Mouse (Mus musculus): ENCODE measurements at regions not wholly inside any gene's neighbourhood (a gene's known extent, or its start where the extent isn't known, plus 50 kb on each side); places are given as distances from the start of the nearest gene placed in this dataset.

DNA sequence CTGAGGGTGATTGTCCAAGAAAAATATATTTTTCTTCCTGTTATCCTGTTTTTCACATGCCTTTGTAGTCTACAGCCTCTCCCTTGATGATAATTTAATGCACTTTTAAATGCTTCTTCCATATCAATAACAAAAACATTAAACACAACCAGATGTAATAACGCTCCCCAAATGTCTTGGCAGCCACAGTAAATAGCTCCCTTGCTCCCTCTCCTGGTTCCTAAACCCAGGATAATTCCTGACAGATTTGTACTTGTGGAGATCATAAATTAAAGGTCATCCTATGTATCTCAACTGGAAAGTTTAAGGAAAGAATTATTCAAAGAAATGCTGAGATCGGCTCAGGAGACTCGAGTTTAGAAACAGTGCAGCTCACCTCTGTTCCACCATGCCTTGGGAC lies 306.6 kb downstream of the Arl4a start:
- Histone ChIP-seq H3K36me3 (ENCODE audit: control insufficient read depth in 1 of 2, insufficient read depth in 2 of 2, low read length in 2 of 2) (no peaks in the 10 kb centered on the region), H3K79me2 (ENCODE audit: control insufficient read depth, insufficient read depth, low read length, poor library complexity) (no peaks in the 10 kb centered on the region)
- no peak for DNase-seq (ENCODE audit: low read depth, low spot score)

DNA sequence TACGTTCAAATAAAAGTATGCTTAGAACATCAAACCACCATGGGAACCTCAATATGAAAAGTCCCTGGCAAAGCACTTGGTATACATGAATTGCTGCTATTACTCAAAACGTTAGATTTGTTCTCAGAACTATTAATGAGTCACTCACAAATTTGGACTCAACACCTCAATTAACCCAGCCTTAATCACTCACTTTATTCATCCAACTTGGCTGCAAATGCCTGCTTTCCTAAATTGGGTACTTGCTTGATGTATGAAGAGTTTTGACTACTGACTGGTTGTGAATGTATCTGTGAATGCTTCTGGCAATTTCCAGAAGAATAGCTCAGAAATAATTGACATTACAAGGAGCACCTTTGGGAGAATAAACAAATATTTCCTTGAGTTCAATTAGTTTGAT lies 308.6 kb downstream of the Arl4a start:
- H3K27ac ChIP-seq (ENCODE audit: control insufficient read depth, low read depth, low read length), result no peak overlapping the region
- no peaks in the 10 kb centered on the region for H3K79me2 ChIP-seq (ENCODE audit: control insufficient read depth, insufficient read depth, low read length, poor library complexity)
- H3K9ac ChIP-seq (ENCODE audit: control insufficient read depth, low read depth, low read length, poor library complexity, severe bottlenecking), result no peak overlapping the region
- no peaks in the 10 kb centered on the region for H3K9me3 ChIP-seq (replicated peaks; ENCODE audit: insufficient read depth, low read length)
- H3K36me3 ChIP-seq (ENCODE audit: control insufficient read depth in 1 of 2, insufficient read depth in 2 of 2, low read length in 2 of 2), result no peaks in the 10 kb centered on the region
- no peaks in the 10 kb centered on the region for H3K4me1 ChIP-seq (ENCODE audit: control insufficient read depth in 1 of 2, insufficient read depth in 2 of 2, low read length in 2 of 2)
- DNase-seq (ENCODE audit: low read depth, low spot score), result no peak
- TF ChIP-seq TCF12 (IDR thresholded peaks at IDR 0.05; ENCODE audit: low read depth, low read length), result no peak
- TF ChIP-seq MAFK (IDR thresholded peaks at IDR 0.05; ENCODE audit: borderline replicate concordance, low read depth, low read length), result no peak
- TF ChIP-seq HCFC1 (IDR thresholded peaks at IDR 0.05; ENCODE audit: low read depth, low read length), result no peak
- TF ChIP-seq KAT2A (conservative IDR thresholded peaks at IDR 0.05; ENCODE audit: low read depth, low read length), result no peak
- TF ChIP-seq ETS1 (IDR thresholded peaks at IDR 0.05; ENCODE audit: low read depth, low read length), result no peak
- no peak overlapping the region for H3K4me3 ChIP-seq (ENCODE audit: control insufficient read depth in 1 of 2, insufficient read depth in 1 of 2, low read depth in 2 of 2, low read length in 2 of 2)
- no peaks in the 10 kb centered on the region for H3K27me3 ChIP-seq (ENCODE audit: control insufficient read depth in 1 of 2, insufficient read depth in 2 of 2, low read length in 2 of 2)

More for the DNA sequence above, 306.6 kb downstream of the Arl4a start:
- TF ChIP-seq MXI1 (IDR thresholded peaks at IDR 0.05; ENCODE audit: low read depth, low read length) (no peak), SMC3 (IDR thresholded peaks at IDR 0.05; ENCODE audit: low read depth, low read length) (0 out of 2 replicates have a peak, but pooled peaks have one; percentile 19), ZC3H11A (IDR thresholded peaks at IDR 0.05; ENCODE audit: low read depth, low read length) (no peak)
- no peak overlapping the region for H3K4me3 ChIP-seq (ENCODE audit: control insufficient read depth in 1 of 2, insufficient read depth in 1 of 2, low read depth in 2 of 2, low read length in 2 of 2)
- H3K9ac ChIP-seq (ENCODE audit: control insufficient read depth, low read depth, low read length, poor library complexity, severe bottlenecking), result no peak overlapping the region
- H3K9me3 ChIP-seq (replicated peaks; ENCODE audit: insufficient read depth, low read length), result no peaks in the 10 kb centered on the region
- H3K27me3 ChIP-seq (ENCODE audit: control insufficient read depth in 1 of 2, insufficient read depth in 2 of 2, low read length in 2 of 2), result no peaks in the 10 kb centered on the region
- H3K27ac ChIP-seq (ENCODE audit: control insufficient read depth, low read depth, low read length), result no peak overlapping the region
- H3K4me1 ChIP-seq (ENCODE audit: control insufficient read depth in 1 of 2, insufficient read depth in 2 of 2, low read length in 2 of 2), result no peaks in the 10 kb centered on the region

DNA sequence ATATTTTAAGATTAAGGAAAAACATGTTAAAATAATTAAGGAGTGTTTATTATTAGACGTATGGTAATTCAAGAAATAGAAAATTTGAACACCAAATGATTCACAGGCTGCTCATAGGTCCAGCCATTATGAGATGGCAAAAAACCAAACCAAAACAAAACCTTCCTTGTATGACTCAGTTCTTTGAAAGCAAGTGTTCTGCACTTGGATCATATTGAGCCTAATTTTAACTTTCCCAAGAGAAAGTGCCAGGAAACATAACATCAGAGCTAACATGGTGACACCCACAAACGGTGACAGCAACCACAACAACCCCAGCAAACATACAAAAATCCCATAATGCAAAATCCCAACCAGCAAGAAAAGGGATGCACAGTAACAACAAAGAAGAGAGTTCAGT lies 313.7 kb downstream of the Arl4a start:
- Histone ChIP-seq H3K4me3 (ENCODE audit: control insufficient read depth in 1 of 2, insufficient read depth in 1 of 2, low read depth in 2 of 2, low read length in 2 of 2) (no peak overlapping the region), H3K79me2 (ENCODE audit: control insufficient read depth, insufficient read depth, low read length, poor library complexity) (no peaks in the 10 kb centered on the region), H3K9me3 (replicated peaks; ENCODE audit: insufficient read depth, low read length) (no peaks in the 10 kb centered on the region), H3K27ac (ENCODE audit: control insufficient read depth, low read depth, low read length) (no peak overlapping the region), H3K9ac (ENCODE audit: control insufficient read depth, low read depth, low read length, poor library complexity, severe bottlenecking) (no peak overlapping the region), H3K4me1 (ENCODE audit: control insufficient read depth in 1 of 2, insufficient read depth in 2 of 2, low read length in 2 of 2) (no peaks in the 10 kb centered on the region), H3K27me3 (ENCODE audit: control insufficient read depth in 1 of 2, insufficient read depth in 2 of 2, low read length in 2 of 2) (0 out of 4 replicates have a peak, but pooled peaks cover 0 to 3% of the 10 kb centered on the region in 2 experiments), H3K36me3 (ENCODE audit: control insufficient read depth in 1 of 2, insufficient read depth in 2 of 2, low read length in 2 of 2) (no peaks in the 10 kb centered on the region)
- TF ChIP-seq POLR2A (IDR thresholded peaks at IDR 0.05; ENCODE audit: control insufficient read depth in 1 of 2, insufficient read depth in 1 of 2, low read depth in 1 of 2, low read length in 2 of 2, poor library complexity in 1 of 2) (no peak), ZMIZ1 (IDR thresholded peaks at IDR 0.05; ENCODE audit: low read depth, low read length) (no peak), ZNF384 (IDR thresholded peaks at IDR 0.05; ENCODE audit: low read depth, low read length) (no peak), CHD2 (IDR thresholded peaks at IDR 0.05; ENCODE audit: low read length) (no peak)
- DNase-seq (ENCODE audit: low read depth, low spot score), result no peak

Data from MEL (cell line).